Mouse (Mus musculus) liver, embryonic 14.5 days (tissue): Measurements from ENCODE around the gene Parvb. TPM values are rescaled to one million over a fixed set of nuclear protein-coding genes. Genes with fewer than 3 reads are reported as not detected.

Experiments
- ATAC-seq: fragments of 200-750 bp; cut with Nextera tagmentation; 2 replicates; pipeline ENCODE4 v1.8.0; 2017; ENCODE audit warnings: moderate number of reproducible peaks, mild to moderate bottlenecking, moderate library complexity; ENCODE audit not compliant: insufficient read depth
- DNase-seq, 3 experiments: peaks; one replicate each; pipeline ENCODE4 v3.0.0-alpha.2; 2012 to 2013; ENCODE audit warnings: low read depth in 3 of 3, low spot score in 3 of 3
- H3K27ac ChIP-seq: fragments of 300-500 bp; sonication (generic); 2 replicates; pipeline ENCODE4 v1.5.1; 2014; ENCODE audit warnings: moderate library complexity, mild to moderate bottlenecking, control low read depth, inconsistent platforms
- H3K27me3 ChIP-seq: fragments of 300-500 bp; sonication (generic); 2 replicates; pipeline ENCODE4 v1.6.1; 2014; ENCODE audit warnings: mild to moderate bottlenecking, low read length, moderate library complexity; ENCODE audit not compliant: control insufficient read depth, insufficient read depth
- H3K36me3 ChIP-seq: fragments of 300-500 bp; sonication (generic); replicated peaks from 2 replicates; pipeline ENCODE4 v1.6.1; 2014; ENCODE audit warnings: low read depth; ENCODE audit not compliant: control insufficient read depth, insufficient read depth
- H3K4me1 ChIP-seq, 2 experiments: fragments of 200-500 bp in 1 of 2; fragments of 300-500 bp in 1 of 2; sonication (generic) in 1 of 2; replicated peaks; 2 replicates each; pipeline ENCODE4 v1.6.1; 2012 to 2014; ENCODE audit warnings: antibody characterized with exemption in 1 of 2, inconsistent platforms in 1 of 2, low read length in 1 of 2; ENCODE audit not compliant: control insufficient read depth in 2 of 2, insufficient read depth in 2 of 2
- H3K4me2 ChIP-seq: fragments of 300-500 bp; sonication (generic); 2 replicates; pipeline ENCODE4 v1.6.1; 2014; ENCODE audit warnings: low read depth, mild to moderate bottlenecking, control low read depth, moderate library complexity
- H3K4me3 ChIP-seq, 2 experiments: fragments of 200-500 bp in 1 of 2; fragments of 300-500 bp in 1 of 2; sonication (generic) in 1 of 2; 2 replicates each; pipeline ENCODE4 v1.5.1; 2012 to 2014; ENCODE audit warnings: low read depth in 2 of 2, low read length in 2 of 2, mild to moderate bottlenecking in 2 of 2, control low read depth in 1 of 2, inconsistent platforms in 1 of 2, moderate library complexity in 1 of 2; ENCODE audit not compliant: insufficient read depth in 1 of 2
- H3K9ac ChIP-seq: fragments of 300-500 bp; sonication (generic); replicated peaks from 2 replicates; pipeline ENCODE4 v1.6.1; 2014; ENCODE audit warnings: mild to moderate bottlenecking, control low read depth, moderate library complexity
- H3K9me3 ChIP-seq: fragments of 300-500 bp; sonication (generic); 2 replicates; pipeline ENCODE4 v1.6.1; 2016; ENCODE audit warnings: low read length, mixed read lengths; ENCODE audit not compliant: control insufficient read depth
- CTCF ChIP-seq: IDR thresholded peaks from 2 replicates; pipeline ENCODE4 v1.5.1; 2016; ENCODE audit warnings: antibody characterized with exemption, low read depth, control low read depth
- EP300 ChIP-seq: IDR thresholded peaks from 2 replicates; pipeline ENCODE4 v1.6.1; 2016; ENCODE audit warnings: antibody characterized with exemption, low read depth
- WGBS: fragments of 180-500 bp; shearing (Covaris S2); extraction: QIAGEN DNeasy Blood & Tissue Kit; methylation state at CpG from one replicate; pipeline ENCODE4 v1.1.7; 2014; ENCODE audit not compliant: insufficient replicate concordance; 5-methylcytosine and 5-hydroxymethylcytosine counted together
- polyA plus RNA-seq, 2 experiments: library from polyadenylated mRNA; depleted of rRNA in 1 of 2; stranded (reverse) in 1 of 2; unstranded in 1 of 2; fragments of >200 nt; fragmentation: Nextera tagmentation in 1 of 2; extraction: Ambion mirVana in 1 of 2; gene quantifications; 2 replicates each; pipeline versions ENCODE4 v1.2.1 to v1.2.3; 2012 to 2014

The Parvb gene
- polyA plus RNA-seq, 2 experiments = 7.3 to 22.6 TPM

- H3K27ac ChIP-seq = peak overlapping the region; percentile 37
- peak; percentile 89 for ATAC-seq
Observed at GRCm38 (mm10) chr15:84311295-84312085, 79.6 kb downstream of the Parvb start.

GRCm38 (mm10) chr15:84312878-84313565 is 81.2 kb downstream of the Parvb start:
- no peak overlapping the region for H3K4me2 ChIP-seq
- no peaks in the 10 kb centered on the region for H3K36me3 ChIP-seq
- ATAC-seq = no peak
- 33% methylated on average over 9 of the region's 10 CpGs for WGBS
- H3K27me3 ChIP-seq = no peaks in the 10 kb centered on the region
- no peaks in the 10 kb centered on the region for H3K9me3 ChIP-seq
- H3K4me1 ChIP-seq = peaks cover 30 to 33% of the 10 kb centered on the region in 2 experiments
- H3K27ac ChIP-seq = no peak overlapping the region
- H3K9ac ChIP-seq = no peak overlapping the region
- DNase-seq = no peak
- TF ChIP-seq CTCF (no peak), EP300 (no peak)
- no peak overlapping the region for H3K4me3 ChIP-seq

More at GRCm38 (mm10) chr15:84311295-84312085, 79.6 kb downstream of the Parvb start:
- Histone ChIP-seq H3K4me3 (no peak overlapping the region), H3K27me3 (no peaks in the 10 kb centered on the region), H3K4me2 (peak overlapping the region; percentile 31; the same call in 1 of the 2 replicates), H3K4me1 (peaks cover 30 to 33% of the 10 kb centered on the region in 2 experiments), H3K9ac (0 out of 2 replicates have a peak overlapping the region, but pooled peaks have one; percentile 29), H3K36me3 (no peaks in the 10 kb centered on the region), H3K9me3 (no peaks in the 10 kb centered on the region)
- WGBS = 37% methylated on average over 9 of the region's 9 CpGs
- peak; percentile 55 to 60 (median 59) for DNase-seq
- TF ChIP-seq CTCF (no peak), EP300 (peak; percentile 94)

DNA sequence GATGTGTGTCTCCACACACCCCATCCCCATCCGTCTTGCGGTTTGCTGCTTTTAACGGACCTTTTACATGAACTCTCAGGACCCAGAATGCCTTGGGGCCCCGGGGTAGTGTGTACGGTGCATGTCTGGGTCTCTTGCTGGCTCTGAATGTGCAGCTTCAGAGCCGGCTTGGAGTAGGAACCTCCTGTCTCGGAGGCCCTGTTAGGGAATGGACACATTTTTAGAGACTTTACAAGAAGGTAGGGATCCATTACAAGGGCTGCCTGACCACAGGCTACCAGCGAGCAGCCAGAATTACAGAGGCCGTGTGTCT is 81.7 kb downstream of the Parvb start:
- Histone ChIP-seq H3K4me3 (no peak overlapping the region), H3K9ac (no peak overlapping the region), H3K36me3 (no peaks in the 10 kb centered on the region), H3K4me1 (peaks cover 30 to 33% of the 10 kb centered on the region in 2 experiments), H3K4me2 (no peak overlapping the region), H3K9me3 (no peaks in the 10 kb centered on the region), H3K27ac (no peak overlapping the region), H3K27me3 (no peaks in the 10 kb centered on the region)
- no peak for TF ChIP-seq EP300
- no peak for TF ChIP-seq CTCF
- ATAC-seq = peak; percentile 27; the same call in 1 of the 2 replicates
- peak in 1 of 3 experiments; percentile 30 for DNase-seq
- 24% methylated on average over 9 of the region's 9 CpGs for WGBS

- Histone ChIP-seq H3K36me3 (no peaks in the 10 kb centered on the region), H3K9me3 (no peaks in the 10 kb centered on the region), H3K4me3 (no peak overlapping the region), H3K4me2 (no peak overlapping the region), H3K27ac (no peak overlapping the region), H3K27me3 (no peaks in the 10 kb centered on the region), H3K9ac (no peak overlapping the region), H3K4me1 (peaks cover 30 to 33% of the 10 kb centered on the region in 2 experiments)
- TF ChIP-seq EP300 (no peak), CTCF (no peak)
- ATAC-seq (no peak), DNase-seq (no peak)
- WGBS = 45% methylated on average over 18 of the region's 18 CpGs
Observed at GRCm38 (mm10) chr15:84314420-84315080, 82.7 kb downstream of the Parvb start.
